Mouse (Mus musculus) urinary bladder, postnatal 4 days (tissue): Measurements from ENCODE around the gene Wnt10a.
A peak's percentile ranks its signal among the peaks of the same experiment; 100 is the strongest.

Experiments
- DNase-seq, 2 experiments: peaks; one replicate each; pipeline ENCODE4 v3.0.0; 2021 to 2022; ENCODE audit warnings: low spot score in 2 of 2

The Wnt10a gene

DNA sequence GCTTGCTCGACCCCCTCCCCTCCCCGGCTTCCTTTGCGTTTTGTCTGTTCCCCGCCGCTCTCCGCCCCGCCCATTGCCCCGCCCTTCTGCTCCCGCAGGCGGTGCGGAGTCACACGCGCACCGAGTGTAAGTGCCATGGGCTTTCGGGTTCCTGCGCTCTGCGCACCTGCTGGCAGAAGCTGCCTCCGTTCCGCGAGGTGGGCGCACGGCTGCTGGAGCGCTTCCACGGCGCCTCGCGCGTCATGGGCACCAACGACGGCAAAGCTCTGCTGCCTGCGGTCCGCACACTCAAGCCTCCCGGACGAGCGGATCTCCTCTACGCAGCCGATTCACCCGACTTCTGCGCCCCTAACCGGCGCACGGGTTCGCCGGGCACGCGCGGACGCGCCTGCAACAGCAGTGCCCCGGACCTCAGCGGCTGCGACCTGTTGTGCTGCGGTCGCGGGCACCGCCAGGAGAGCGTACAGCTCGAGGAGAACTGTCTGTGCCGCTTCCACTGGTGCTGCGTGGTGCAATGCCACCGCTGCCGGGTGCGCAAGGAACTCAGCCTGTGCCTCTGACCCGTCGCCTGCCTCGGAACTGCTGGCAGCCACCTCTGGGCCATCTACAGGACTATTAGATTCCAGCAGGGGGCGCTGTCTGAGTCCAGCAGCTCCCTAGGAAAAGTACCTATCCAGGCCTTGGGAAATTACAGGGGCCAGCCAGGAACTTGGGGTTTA is 7.1 kb upstream of the Wnt10a start:
- DNase-seq, result peak in 1 of 2 experiments; percentile 52

- peak in 1 of 2 experiments; percentile 62 for DNase-seq
These were observed 3.5 kb upstream of the Wnt10a start for GRCm38 (mm10) chr1:74787846-74788245.

DNA sequence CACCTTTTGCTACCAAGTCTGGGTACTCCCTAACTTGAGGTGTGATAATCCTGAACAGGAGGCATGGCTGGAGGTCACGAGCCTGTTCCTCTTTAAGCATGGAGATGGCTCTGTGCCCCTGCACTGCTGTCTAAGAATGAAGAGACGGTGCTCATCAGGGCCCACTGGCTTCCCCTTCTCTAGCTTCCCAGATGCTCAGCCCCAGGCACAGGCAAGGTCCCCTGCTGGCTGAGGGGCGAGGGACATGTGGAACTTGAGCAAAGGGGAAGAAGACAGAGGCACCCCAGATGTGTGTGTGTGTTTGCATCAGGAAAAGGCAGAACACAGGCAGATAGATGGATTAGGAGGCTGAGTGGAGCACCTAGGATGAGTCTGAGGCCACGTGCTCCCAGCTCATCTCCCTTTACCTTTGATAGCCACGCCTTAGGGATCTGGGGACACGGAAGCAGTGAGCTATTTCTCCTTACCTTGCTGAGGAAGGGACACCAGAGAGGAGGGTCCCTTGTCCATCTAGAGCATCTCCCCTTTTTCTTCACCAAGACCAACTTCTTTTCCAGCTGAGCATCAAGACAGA is 2.6 kb upstream of the Wnt10a start:
- no peak for DNase-seq

DNA sequence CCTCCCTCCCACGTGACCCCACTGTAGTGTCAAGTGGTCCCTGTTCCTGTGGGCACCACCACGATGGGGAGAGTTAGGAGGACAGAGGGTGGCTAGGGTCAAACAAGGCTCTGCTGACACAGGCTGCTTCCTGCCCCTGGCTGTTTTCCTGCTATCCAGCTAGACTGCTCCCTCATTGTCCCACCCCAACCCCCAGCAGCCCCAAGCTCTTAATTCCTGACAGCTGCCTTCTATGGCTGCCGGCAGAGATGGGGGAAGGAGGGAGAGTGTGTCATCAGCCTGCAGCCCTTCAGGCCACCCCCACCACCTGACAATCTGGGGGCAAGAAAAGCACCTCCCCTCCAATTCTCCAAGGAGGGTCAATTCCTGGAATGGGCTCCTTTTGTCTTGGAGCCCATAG is 1.2 kb upstream of the Wnt10a start:
- DNase-seq, result no peak

- no peak for DNase-seq
These were observed 1.7 kb downstream of the Wnt10a start for GRCm38 (mm10) chr1:74792831-74793660.

DNA sequence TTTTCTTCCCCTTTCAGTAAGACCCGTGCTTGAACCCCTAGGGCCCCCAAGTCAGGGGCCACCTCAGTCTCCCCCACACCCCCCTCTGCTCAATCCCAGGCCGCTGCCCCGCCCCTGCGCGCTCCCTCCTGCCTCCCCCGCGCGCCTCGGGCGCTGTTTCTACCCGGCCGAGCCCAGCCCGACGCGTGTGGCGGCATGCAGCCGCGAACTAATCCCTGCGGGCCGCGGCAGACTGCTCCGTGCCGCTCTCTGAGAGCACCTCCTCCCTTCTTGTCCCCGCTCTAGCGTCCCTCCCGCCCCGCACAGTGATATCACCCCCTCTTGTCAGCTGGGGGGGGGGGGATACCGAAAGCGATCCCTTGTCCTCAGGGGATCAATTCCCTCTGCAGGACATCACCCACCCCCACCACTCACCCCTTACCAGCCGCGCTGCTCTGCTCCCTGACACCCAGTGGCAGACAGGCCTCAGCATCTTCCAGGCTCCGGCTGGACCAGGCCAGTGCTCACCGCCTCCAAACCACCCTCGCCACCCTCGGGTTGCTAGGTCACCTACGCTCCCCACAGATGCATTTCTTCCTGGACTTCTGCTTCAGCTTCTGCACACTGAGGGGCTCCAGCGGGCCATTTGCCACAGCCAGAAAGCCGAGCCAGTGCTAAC is 3.3 kb downstream of the Wnt10a start:
- DNase-seq, result no peak

- DNase-seq, result no peak
These were observed 3.8 kb downstream of the Wnt10a start for GRCm38 (mm10) chr1:74795145-74795529.

DNA sequence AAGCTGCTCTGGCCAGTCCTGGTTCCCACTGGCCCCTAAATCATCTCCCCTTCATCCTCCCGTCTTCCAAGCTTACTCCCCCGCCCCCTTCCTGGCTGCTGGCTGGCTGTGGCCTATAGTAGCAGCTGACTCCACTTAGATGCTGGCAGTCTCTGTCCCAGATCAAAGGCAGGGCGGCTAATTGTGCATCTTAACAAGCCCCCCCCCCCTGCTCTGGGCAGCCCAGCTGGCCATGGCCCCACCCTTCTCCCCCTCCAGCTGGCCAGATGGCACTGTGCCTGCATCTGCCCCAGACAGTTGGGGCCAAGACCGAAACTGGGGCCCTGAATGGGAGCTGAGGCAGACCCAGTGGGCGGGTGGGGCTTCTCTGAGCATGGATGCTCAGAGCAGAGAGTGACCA is 6.1 kb downstream of the Wnt10a start:
- peak in 1 of 2 experiments; percentile 56 for DNase-seq

DNA sequence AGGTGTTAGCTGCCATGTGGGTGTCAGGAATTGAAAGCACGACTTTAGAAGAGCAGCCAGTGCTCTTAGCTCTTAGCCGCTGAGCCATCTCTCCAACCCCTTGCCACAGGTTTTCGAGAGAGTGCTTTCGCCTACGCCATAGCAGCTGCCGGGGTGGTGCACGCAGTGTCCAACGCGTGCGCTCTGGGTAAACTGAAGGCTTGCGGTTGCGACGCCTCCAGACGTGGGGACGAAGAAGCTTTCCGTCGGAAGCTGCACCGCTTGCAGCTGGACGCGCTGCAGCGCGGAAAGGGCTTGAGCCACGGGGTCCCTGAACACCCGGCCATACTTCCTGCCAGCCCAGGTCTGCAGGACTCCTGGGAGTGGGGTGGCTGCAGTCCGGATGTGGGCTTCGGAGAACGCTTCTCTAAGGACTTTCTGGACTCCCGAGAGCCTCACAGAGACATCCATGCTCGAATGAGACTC is 9.1 kb downstream of the Wnt10a start:
- DNase-seq, result no peak

DNA sequence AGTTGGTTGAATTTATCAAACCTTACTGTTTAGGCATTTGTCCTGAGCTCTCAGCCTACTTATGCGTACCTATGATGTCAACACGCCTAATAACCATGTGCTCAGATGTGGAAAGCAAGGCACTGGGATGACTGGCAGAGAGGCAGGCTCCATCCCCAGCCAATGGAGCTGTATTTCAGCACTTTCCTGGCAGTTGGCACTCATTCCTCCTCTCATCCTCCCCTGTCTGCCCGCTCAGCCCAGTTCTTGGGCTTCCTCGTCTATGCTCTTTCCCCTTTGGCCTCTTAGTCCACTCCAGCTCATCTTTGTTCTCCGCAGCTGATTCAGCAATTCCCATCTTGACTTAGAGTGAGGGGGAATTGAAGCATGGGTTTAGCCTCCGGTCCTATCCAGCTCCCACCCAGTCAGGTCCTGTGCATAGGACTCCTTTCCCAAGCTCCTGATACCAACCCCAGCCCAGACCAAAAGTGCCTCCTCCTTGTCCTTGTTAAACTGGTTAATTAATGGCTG is 10.4 kb downstream of the Wnt10a start:
- no peak for DNase-seq

GRCm38 (mm10) chr1:74802795-74803656 is 11.7 kb downstream of the Wnt10a start:
- DNase-seq, result peak in 1 of 2 experiments; percentile 67

DNA sequence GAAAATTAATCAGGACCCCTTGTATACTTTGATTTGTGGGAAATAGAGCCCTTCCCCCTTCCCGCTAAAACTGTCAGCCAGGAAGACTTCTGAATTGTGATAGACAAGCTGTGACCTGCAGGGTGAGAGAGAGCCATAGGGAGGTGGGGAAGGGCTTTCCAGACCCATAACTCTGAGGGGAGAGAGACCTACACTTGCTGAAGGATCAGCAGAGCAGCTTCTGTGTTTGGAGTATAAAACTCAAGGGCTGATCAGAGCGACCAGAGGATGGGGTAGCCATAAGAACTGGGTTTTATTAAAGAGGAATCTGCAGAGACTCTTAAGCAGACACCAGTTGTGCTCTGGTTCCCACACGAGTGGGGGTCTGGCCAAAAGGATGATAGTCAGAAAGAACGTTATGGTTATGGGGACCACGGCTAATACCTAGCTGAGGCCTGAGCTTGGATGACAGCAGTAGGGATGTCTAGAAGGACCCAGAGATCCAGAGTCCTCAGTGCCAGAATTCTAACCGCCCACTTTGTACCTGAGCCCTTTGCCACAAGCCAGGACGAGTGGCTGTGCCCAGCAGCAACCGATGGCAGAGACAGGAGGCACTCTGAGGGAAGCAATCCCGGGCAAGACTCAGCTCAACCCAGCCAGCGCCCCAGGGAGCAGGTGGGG is 13.0 kb downstream of the Wnt10a start:
- DNase-seq, result no peak

- no peak for DNase-seq
These were observed 14.1 kb downstream of the Wnt10a start for GRCm38 (mm10) chr1:74805340-74805835.

GRCm38 (mm10) chr1:74805843-74806242 is 14.5 kb downstream of the Wnt10a start:
- no peak for DNase-seq

GRCm38 (mm10) chr1:74806360-74807311 is 15.3 kb downstream of the Wnt10a start:
- DNase-seq, result peak in 1 of 2 experiments; percentile 57

DNA sequence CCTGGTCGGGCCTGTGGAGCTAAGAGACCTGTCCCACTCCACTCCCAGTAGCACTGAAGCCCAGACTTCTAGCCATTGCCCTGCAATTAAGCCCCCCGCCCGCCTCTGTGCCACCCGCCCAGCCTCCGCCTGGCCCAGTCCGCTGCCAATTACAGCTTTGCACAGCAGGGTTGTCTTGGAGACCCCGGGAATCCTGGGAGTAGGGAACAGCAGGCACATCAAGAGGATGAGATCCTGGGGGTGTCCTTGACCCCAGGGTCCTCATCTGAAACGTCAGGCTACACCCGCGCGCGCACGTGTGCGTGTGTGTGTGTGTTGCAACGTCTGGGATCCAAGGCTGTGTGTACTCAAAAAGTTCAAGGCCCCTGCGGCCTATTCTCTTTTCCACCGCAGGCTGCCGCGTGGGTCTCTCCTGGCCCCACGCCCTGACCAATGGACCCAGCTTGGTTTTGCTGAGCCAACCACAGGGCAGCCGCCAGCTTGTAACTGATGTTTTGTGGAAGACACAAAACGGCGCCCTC is 16.3 kb downstream of the Wnt10a start:
- DNase-seq, result peak in 1 of 2 experiments; percentile 47

DNA sequence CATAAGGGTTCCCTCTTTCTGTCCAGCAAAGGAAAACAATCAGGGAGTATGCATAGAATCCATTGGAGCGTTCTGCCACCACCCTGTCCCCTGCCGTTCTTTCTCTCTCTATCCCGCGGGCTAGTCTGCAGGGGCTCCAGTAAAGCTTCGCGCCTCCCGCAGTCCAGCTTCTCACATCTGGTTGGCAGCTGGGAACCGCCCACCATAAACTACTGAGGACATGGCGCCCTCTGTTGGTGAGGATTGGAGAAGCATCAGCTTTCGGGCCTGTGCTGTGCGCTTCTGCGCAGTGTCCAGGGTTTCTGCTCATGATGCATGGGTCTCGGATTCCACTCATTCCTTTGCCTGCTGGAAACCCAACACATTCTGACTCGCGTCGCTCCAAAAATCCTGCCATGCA is 16.8 kb downstream of the Wnt10a start:
- peak; percentile 88 to 91 for DNase-seq

- DNase-seq, result no peak
These were observed 17.7 kb downstream of the Wnt10a start for GRCm38 (mm10) chr1:74809007-74809406.
